Mouse (Mus musculus): Measurements from ENCODE around the gene Stk40.
A peak's percentile ranks its signal among the peaks of the same experiment; 100 is the strongest.

- TF ChIP-seq EP300 (IDR thresholded peaks at IDR 0.05; ENCODE audit: low read depth), result no peak
- TF ChIP-seq CTCF (IDR thresholded peaks at IDR 0.05; ENCODE audit: low read depth), result peak; percentile 84
Observed at GRCm38 (mm10) chr4:126181170-126181957, 77.6 kb downstream of the Stk40 start.

Data from heart, postnatal 0 days (tissue).